Mouse (Mus musculus) myocyte (in vitro differentiated cells): ENCODE data around the gene Pde4d.

Experiments
- E2F4 ChIP-seq: IDR thresholded peaks from one replicate; pipeline ENCODE4 v1.6.1; 2011; ENCODE audit warnings: mild to moderate bottlenecking, control low read depth, moderate library complexity; ENCODE audit not compliant: insufficient read depth
- MYOD1 ChIP-seq, 3 experiments: IDR thresholded peaks; one replicate each; pipeline ENCODE4 v1.6.1; 2011; ENCODE audit warnings: control low read depth in 2 of 3, low read depth in 2 of 3, mild to moderate bottlenecking in 2 of 3, moderate library complexity in 1 of 3; ENCODE audit not compliant: insufficient read length in 2 of 3, control insufficient read depth in 1 of 3
- MYOG ChIP-seq, 3 experiments: IDR thresholded peaks; one replicate each; pipeline ENCODE4 v1.6.1; 2011; ENCODE audit warnings: control low read depth in 2 of 3, low read depth in 2 of 3, mild to moderate bottlenecking in 2 of 3; ENCODE audit not compliant: insufficient read length in 2 of 3, control insufficient read depth in 1 of 3, insufficient read depth in 1 of 3
- POLR2A ChIP-seq: IDR thresholded peaks from one replicate; pipeline ENCODE4 v1.6.1; 2011; ENCODE audit warnings: low read depth, mild to moderate bottlenecking, control low read depth, moderate library complexity; ENCODE audit not compliant: insufficient read length
- POLR2AphosphoS2 ChIP-seq: IDR thresholded peaks from one replicate; pipeline ENCODE4 v1.6.1; 2011; ENCODE audit warnings: low read depth, control low read depth; ENCODE audit not compliant: insufficient read length
- REST ChIP-seq: IDR thresholded peaks from one replicate; pipeline ENCODE4 v1.6.1; 2011; ENCODE audit warnings: mild to moderate bottlenecking, control low read depth, moderate library complexity; ENCODE audit not compliant: insufficient read depth, insufficient read length
- SRF ChIP-seq: IDR thresholded peaks from one replicate; pipeline ENCODE4 v1.6.1; 2011; ENCODE audit warnings: low read depth; ENCODE audit not compliant: control insufficient read depth, insufficient read length
- TCF12 ChIP-seq: IDR thresholded peaks from one replicate; pipeline ENCODE4 v1.6.1; 2011; ENCODE audit warnings: mild to moderate bottlenecking, control low read depth; ENCODE audit not compliant: poor library complexity, insufficient read depth, severe bottlenecking
- USF1 ChIP-seq: IDR thresholded peaks from one replicate; pipeline ENCODE4 v1.6.1; 2011; ENCODE audit warnings: low read depth, mild to moderate bottlenecking, control low read depth, moderate library complexity

- TF ChIP-seq POLR2A (no peak), POLR2AphosphoS2 (no peak), TCF12 (no peak), MYOG (IDR thresholded peaks at IDR 0.05; ENCODE audit: control insufficient read depth in 1 of 3, insufficient read depth in 1 of 3, insufficient read length in 2 of 3, low read depth in 2 of 3) (no peak), USF1 (no peak), E2F4 (no peak), REST (no peak), SRF (no peak), MYOD1 (IDR thresholded peaks at IDR 0.05; ENCODE audit: control insufficient read depth in 1 of 3, insufficient read length in 2 of 3, low read depth in 2 of 3) (no peak)
Measured at GRCm38 (mm10) chr13:109592192-109592797, 1142.5 kb downstream of the Pde4d start.
